Mouse (Mus musculus) retina, embryonic 14.5 days (tissue): ENCODE measurements at regions not wholly inside any gene's neighbourhood (a gene's known extent, or its start where the extent isn't known, plus 50 kb on each side); places are given as distances from the start of the nearest gene placed in this dataset.

Experiments used
- DNase-seq: peaks from one replicate; pipeline ENCODE4 v3.0.0-alpha.2; 2015; ENCODE audit warnings: low spot score

DNA sequence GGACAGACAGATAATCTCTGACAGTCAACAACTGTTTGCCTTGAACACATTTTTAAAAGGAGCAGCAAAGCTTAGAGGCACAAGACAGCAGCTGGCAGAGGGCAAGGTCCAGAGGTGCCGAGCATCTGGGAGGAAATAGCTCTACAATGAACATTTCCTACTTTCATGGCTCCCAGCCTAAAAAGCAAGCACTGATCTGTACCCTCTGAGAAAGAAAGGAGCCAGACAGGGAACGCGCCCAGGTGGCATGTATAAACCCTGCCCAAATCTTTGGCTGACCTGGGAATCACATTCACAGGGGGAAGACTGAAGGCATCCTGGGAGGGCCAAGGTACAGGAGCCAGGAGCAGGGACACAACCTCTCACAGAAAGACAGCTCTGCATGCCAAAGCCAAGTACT lies 371.2 kb upstream of the Tbx3 start:
- no peak for DNase-seq

DNA sequence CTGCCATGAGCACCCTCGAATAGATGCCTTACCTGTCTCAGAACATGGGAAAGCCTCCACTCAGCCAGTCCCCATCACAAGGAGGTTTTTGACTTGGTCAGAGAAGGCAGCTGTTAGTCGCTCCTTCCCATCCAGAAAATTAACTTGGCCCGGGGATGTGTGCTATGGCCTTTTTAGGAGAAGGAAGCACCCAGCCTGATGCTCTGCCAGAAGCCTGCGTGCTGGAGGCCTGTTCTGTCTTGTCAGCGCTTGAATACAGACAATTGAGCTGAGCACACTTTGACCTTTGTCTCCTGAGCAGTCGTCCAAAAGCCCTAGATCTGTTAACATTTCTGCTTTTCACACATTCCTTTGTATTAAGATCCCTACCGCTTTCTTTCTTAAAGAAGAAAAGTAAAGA lies 370.4 kb upstream of the Tbx3 start:
- DNase-seq, result no peak

GRCm38 (mm10) chr5:119301539-119301938 lies 368.9 kb upstream of the Tbx3 start:
- DNase-seq, result peak; percentile 35

DNA sequence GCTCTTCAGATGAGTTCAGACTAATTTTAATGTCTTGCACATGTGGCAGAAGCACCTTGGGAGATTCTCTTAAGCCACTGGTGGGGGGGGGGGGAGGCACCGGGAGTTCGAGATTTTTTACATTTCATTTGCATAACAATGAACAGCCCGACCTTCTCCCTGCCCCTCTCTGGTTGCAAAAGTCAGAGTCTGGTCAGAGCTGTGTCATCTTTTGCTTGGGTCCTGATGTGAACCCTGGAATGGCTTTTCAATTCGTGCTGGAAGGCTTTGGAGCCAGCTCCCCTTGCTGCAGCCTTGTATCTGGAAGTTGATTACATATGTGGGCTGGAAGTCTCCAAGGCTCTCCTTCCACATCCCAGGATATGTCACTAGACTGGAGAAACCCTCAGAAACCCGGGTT lies 365.7 kb upstream of the Tbx3 start:
- DNase-seq, result no peak

GRCm38 (mm10) chr5:119307768-119308167 lies 362.7 kb upstream of the Tbx3 start:
- DNase-seq, result no peak

DNA sequence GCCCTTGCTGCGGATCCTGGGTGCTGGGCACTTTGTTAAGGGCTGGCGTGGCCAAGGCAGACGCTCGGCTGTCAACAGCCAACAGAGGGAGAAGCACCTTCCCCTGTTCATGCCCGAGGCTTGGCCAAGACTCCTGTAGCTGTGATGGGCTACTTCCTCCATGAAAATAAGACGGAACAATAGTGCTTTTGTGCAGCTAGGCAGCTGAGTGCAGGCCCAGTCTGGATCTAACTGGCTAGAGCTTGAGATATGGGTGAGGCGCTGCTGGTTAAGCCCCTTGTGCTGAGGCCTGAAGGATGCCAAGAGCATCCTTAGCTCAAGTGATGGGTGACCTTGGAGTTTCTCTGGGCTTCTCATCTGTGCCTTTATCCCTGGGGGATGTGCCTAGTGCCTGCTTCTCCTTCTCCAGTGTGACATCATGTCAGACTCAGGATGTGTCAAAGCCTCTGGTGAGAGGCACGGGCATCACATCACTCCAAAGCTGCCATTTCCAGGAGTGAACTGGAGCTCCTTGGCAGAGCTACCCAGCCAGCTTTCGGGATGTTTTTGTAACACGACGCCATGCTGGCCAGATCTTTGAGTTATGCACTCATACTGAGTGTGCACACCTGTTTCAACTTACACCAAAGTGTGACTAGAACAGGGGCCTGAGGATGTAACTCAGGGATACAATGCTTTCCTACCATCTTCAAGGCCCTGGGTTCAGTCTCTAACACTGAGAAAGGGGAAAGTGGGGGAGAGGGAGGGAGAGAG lies 360.1 kb upstream of the Tbx3 start:
- no peak for DNase-seq

- peak; percentile 28 for DNase-seq
Measured at GRCm38 (mm10) chr5:119312808-119313207, 357.7 kb upstream of the Tbx3 start.

DNA sequence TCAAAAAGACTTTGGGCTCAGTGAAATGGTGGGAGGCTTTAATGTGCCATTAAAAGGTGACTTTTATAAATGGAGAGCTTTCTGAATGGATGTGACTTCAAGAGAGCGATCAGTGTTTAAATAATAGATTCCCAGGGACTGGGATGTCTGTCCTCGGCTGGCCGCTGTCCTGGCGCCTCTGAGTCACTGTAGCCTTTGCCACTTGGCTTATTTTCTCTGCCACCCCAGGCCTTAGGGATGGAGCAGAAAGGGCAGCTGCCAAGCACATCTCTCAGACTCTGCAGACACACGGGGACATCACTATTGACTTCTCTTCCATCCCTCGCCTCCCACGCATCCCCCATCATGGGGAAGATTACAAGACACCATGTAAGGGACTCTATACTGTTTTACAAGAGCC lies 355.3 kb upstream of the Tbx3 start:
- no peak for DNase-seq

- no peak for DNase-seq
Measured at GRCm38 (mm10) chr5:119317617-119318016, 352.9 kb upstream of the Tbx3 start.

DNA sequence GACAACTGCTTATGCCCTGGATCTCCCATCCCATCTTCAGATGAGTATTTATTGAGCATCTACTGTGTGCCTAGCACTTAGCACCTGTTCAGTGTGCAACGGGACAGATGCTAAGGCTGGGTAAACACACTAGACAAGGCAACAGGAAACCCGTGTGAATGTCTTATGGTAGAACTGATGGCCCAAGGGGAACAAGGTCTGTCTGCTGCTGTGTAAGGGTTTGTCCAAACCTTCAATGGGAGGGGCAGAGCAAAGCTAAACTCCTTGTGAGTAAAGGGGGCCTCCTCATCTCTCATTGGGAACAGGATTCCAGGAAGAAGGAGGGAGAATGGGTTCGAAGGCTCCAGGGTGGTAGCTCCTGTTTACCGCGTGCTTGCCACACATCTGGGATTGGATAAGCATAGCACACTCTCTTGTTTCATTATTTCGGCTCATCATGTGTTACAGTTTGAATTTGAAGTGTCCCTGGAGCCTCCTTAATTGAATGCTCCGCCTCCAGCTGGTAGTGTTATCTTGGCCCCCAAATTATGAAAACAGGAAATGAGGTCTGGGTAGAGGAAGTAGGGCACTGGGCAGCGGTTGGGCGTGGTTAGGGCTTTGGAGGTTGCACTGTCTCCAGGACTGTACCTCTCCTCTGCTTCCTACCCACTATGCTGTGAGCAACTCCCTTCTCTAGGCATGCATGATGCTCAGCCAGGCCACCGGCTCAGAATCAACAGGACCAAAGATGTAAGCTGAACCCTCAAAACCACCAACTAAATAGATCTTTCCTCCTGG lies 348.9 kb upstream of the Tbx3 start:
- no peak for DNase-seq

GRCm38 (mm10) chr5:119322411-119322810 lies 348.1 kb upstream of the Tbx3 start:
- DNase-seq, result peak; percentile 49

GRCm38 (mm10) chr5:119325681-119326255 lies 344.7 kb upstream of the Tbx3 start:
- no peak for DNase-seq

DNA sequence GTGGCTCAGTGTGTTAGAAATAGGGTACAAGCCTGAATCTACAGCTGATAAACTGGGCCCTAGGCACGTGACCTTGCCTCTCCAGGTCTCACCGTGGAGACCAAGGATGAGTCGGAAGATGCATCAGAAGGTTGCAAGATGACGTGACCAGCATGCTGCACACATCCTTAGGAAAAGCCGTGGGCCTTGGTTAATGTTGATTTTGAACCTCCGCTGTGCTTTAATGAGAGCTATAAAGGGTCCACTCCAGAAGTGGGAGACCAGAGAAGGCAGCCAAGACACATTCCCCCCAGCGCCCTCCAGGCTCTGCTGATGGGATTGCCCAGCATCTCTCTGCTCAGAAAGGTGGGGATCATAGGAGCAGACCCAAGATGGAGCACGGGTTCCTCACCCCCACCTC lies 343.6 kb upstream of the Tbx3 start:
- no peak for DNase-seq

- DNase-seq, result no peak
Measured at GRCm38 (mm10) chr5:119328971-119329370, 341.5 kb upstream of the Tbx3 start.

GRCm38 (mm10) chr5:119329371-119329770 lies 341.1 kb upstream of the Tbx3 start:
- DNase-seq, result no peak

GRCm38 (mm10) chr5:119329860-119330259 lies 340.6 kb upstream of the Tbx3 start:
- DNase-seq, result no peak

DNA sequence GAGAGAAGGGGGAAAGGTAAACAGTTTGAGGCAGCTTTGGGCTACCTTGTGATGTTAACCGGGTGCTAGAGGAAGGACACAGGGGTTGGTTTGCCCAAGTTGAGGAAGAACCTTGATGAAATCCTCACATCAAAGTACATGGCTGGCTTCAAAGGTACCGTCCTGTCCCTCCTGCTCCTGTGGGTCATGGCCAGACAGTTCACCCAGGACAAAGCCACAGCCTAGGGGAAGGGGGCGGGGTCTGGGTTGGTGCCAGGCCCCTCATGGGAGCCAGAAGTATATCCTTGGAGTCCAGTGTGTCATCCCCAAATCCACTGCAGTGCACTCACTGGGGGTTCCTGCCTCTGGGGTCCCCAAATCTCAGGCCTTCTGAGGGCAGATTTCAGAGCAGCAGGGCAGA lies 339.0 kb upstream of the Tbx3 start:
- DNase-seq, result no peak

- DNase-seq, result no peak
Measured at GRCm38 (mm10) chr5:119332621-119333020, 337.8 kb upstream of the Tbx3 start.

GRCm38 (mm10) chr5:119335211-119335610 lies 335.3 kb upstream of the Tbx3 start:
- no peak for DNase-seq

DNA sequence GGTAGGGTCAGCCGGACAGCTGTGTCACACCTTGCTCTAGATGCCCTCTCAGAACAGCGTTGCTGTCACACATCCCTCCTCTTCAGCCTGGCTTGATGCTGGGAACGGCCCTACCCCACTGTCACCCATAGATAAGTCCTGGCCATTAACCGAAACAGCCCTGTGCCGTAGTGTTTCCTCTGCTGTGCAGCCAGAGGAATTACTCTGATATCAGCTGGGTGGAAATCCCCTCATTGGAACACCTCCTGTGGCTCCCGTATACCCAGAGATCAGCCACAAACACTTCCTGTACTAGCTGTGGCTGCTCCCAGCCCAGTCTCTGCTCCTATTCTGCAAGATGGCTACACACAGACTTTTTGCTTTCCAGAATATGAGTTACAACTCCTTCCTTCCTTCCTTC lies 334.5 kb upstream of the Tbx3 start:
- no peak for DNase-seq

- DNase-seq, result no peak
Measured at GRCm38 (mm10) chr5:119337739-119338138, 332.7 kb upstream of the Tbx3 start.

- no peak for DNase-seq
Measured at GRCm38 (mm10) chr5:119338711-119339110, 331.8 kb upstream of the Tbx3 start.

DNA sequence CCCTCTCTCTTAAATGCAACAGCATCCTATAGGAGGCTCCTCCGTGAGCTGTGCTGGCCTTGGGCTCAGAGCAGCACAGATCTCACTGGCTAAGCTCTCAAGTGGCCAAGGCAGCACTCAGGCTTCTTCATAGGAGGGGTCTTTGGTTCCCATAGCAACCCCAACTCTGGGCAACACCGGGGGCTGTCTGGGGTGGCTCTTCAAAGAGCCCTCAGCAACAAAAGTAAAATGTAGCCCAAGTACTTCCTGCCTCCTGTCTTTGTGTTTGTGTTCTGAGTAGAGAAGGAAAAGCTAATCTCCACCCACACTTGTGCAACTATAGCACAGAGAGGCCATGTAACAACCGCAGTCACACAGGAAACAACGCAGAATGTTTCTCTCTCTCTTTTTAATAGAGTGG lies 322.2 kb upstream of the Tbx3 start:
- no peak for DNase-seq
